Mouse (Mus musculus): ENCODE results near the gene Cga. TPM values are rescaled to one million over a fixed set of nuclear protein-coding genes. Genes with fewer than 3 reads are reported as not detected.

Gene Cga
- polyA plus RNA-seq (2016; fragmentation: Nextera tagmentation; extraction: Ambion mirVana): 0.56 and 1.1 TPM in 2 replicates

GRCm38 (mm10) chr4:34893479-34893878 lies at the start of gene Cga:
Gene Cga (plus strand): TSS chr4:34893779.
- no peaks in the 10 kb centered on the region for H3K9me3 ChIP-seq (replicated peaks)
- no peak within 1 kb of the TSS for H3K9ac ChIP-seq
- H3K36me3 ChIP-seq: no peaks in the 10 kb centered on the region
- ATAC-seq (ENCODE audit: low FRiP score): no peak
- H3K4me1 ChIP-seq: no peaks in the 10 kb centered on the region
- H3K4me2 ChIP-seq (replicated peaks): no peak within 1 kb of the TSS
- no peak within 1 kb of the TSS for H3K27ac ChIP-seq
- 76% methylated on average over 1 of the region's 1 CpGs for WGBS
- no peak within 1 kb of the TSS for H3K4me3 ChIP-seq
- H3K27me3 ChIP-seq: peaks cover 33% of the 10 kb centered on the region

GRCm38 (mm10) chr4:34843839-34844238 lies 49.7 kb upstream of the Cga start:
- Histone ChIP-seq H3K9me3 (replicated peaks) (no peaks in the 10 kb centered on the region), H3K9ac (no peak overlapping the region), H3K4me3 (no peak overlapping the region), H3K4me2 (replicated peaks) (no peak overlapping the region), H3K4me1 (peaks cover 6% of the 10 kb centered on the region; the same call in 1 of the 2 replicates), H3K27ac (no peak overlapping the region), H3K27me3 (no peaks in the 10 kb centered on the region), H3K36me3 (peaks cover 3% of the 10 kb centered on the region; the same call in 1 of the 2 replicates)
- WGBS: 96% methylated on average over 1 of the region's 1 CpGs
- no peak for ATAC-seq (ENCODE audit: low FRiP score)

GRCm38 (mm10) chr4:34847679-34848309 lies 45.8 kb upstream of the Cga start:
- no peak overlapping the region for H3K4me3 ChIP-seq
- H3K9me3 ChIP-seq (replicated peaks): no peaks in the 10 kb centered on the region
- H3K27ac ChIP-seq: no peak overlapping the region
- peaks cover 6% of the 10 kb centered on the region; the same call in 1 of the 2 replicates for H3K4me1 ChIP-seq
- WGBS: 94% methylated on average over 6 of the region's 6 CpGs
- no peak overlapping the region for H3K4me2 ChIP-seq (replicated peaks)
- peaks cover 16% of the 10 kb centered on the region for H3K36me3 ChIP-seq
- no peaks in the 10 kb centered on the region for H3K27me3 ChIP-seq
- ATAC-seq (ENCODE audit: low FRiP score): no peak
- no peak overlapping the region for H3K9ac ChIP-seq

- Histone ChIP-seq H3K27me3 (no peaks in the 10 kb centered on the region), H3K27ac (no peak overlapping the region), H3K9me3 (replicated peaks) (no peaks in the 10 kb centered on the region), H3K9ac (no peak overlapping the region), H3K4me3 (no peak overlapping the region), H3K36me3 (peaks cover 22% of the 10 kb centered on the region), H3K4me2 (replicated peaks) (no peak overlapping the region), H3K4me1 (no peaks in the 10 kb centered on the region)
- WGBS: 94% methylated on average over 2 of the region's 2 CpGs
- ATAC-seq (ENCODE audit: low FRiP score): no peak
Measured at GRCm38 (mm10) chr4:34850156-34850555, 43.4 kb upstream of the Cga start.

GRCm38 (mm10) chr4:34852051-34852450 lies 41.5 kb upstream of the Cga start:
- H3K9me3 ChIP-seq (replicated peaks): no peaks in the 10 kb centered on the region
- ATAC-seq (ENCODE audit: low FRiP score): no peak
- 96% methylated on average over 7 of the region's 7 CpGs for WGBS
- peaks cover 22% of the 10 kb centered on the region for H3K36me3 ChIP-seq
- no peak overlapping the region for H3K4me2 ChIP-seq (replicated peaks)
- 0 out of 2 replicates have a peak, but pooled peaks cover 3% of the 10 kb centered on the region for H3K4me1 ChIP-seq
- no peak overlapping the region for H3K9ac ChIP-seq
- H3K27me3 ChIP-seq: no peaks in the 10 kb centered on the region
- H3K27ac ChIP-seq: no peak overlapping the region
- no peak overlapping the region for H3K4me3 ChIP-seq

GRCm38 (mm10) chr4:34855966-34856365 lies 37.6 kb upstream of the Cga start:
- H3K4me3 ChIP-seq: no peak overlapping the region
- no peak overlapping the region for H3K27ac ChIP-seq
- no peaks in the 10 kb centered on the region for H3K9me3 ChIP-seq (replicated peaks)
- WGBS: 11% methylated on average over 1 of the region's 1 CpGs
- no peak for ATAC-seq (ENCODE audit: low FRiP score)
- peaks cover 17% of the 10 kb centered on the region for H3K36me3 ChIP-seq
- no peak overlapping the region for H3K9ac ChIP-seq
- H3K27me3 ChIP-seq: no peaks in the 10 kb centered on the region
- 0 out of 2 replicates have a peak, but pooled peaks cover 3% of the 10 kb centered on the region for H3K4me1 ChIP-seq
- H3K4me2 ChIP-seq (replicated peaks): no peak overlapping the region

- no peak for ATAC-seq (ENCODE audit: low FRiP score)
- no peak overlapping the region for H3K4me3 ChIP-seq
- no peaks in the 10 kb centered on the region for H3K27me3 ChIP-seq
- no peak overlapping the region for H3K27ac ChIP-seq
- peaks cover 3% of the 10 kb centered on the region; the same call in 1 of the 2 replicates for H3K36me3 ChIP-seq
- H3K9me3 ChIP-seq (replicated peaks): no peaks in the 10 kb centered on the region
- WGBS: 92% methylated on average over 3 of the region's 3 CpGs
- 0 out of 2 replicates have a peak, but pooled peaks cover 3% of the 10 kb centered on the region for H3K4me1 ChIP-seq
- H3K4me2 ChIP-seq (replicated peaks): no peak overlapping the region
- H3K9ac ChIP-seq: no peak overlapping the region
Measured at GRCm38 (mm10) chr4:34858903-34859302, 34.7 kb upstream of the Cga start.

GRCm38 (mm10) chr4:34859416-34859815 lies 34.2 kb upstream of the Cga start:
- Histone ChIP-seq H3K9ac (no peak overlapping the region), H3K27ac (no peak overlapping the region), H3K9me3 (replicated peaks) (no peaks in the 10 kb centered on the region), H3K27me3 (no peaks in the 10 kb centered on the region), H3K4me2 (replicated peaks) (no peak overlapping the region), H3K4me3 (no peak overlapping the region), H3K36me3 (no peaks in the 10 kb centered on the region), H3K4me1 (0 out of 2 replicates have a peak, but pooled peaks cover 3% of the 10 kb centered on the region)
- 95% methylated on average over 3 of the region's 3 CpGs for WGBS
- no peak for ATAC-seq (ENCODE audit: low FRiP score)

- WGBS: 92% methylated on average over 3 of the region's 3 CpGs
- Histone ChIP-seq H3K4me3 (no peak overlapping the region), H3K4me2 (replicated peaks) (no peak overlapping the region), H3K9me3 (replicated peaks) (no peaks in the 10 kb centered on the region), H3K9ac (no peak overlapping the region), H3K36me3 (no peaks in the 10 kb centered on the region), H3K27me3 (no peaks in the 10 kb centered on the region), H3K27ac (no peak overlapping the region), H3K4me1 (no peaks in the 10 kb centered on the region)
- ATAC-seq (ENCODE audit: low FRiP score): no peak
Measured at GRCm38 (mm10) chr4:34861438-34861837, 32.1 kb upstream of the Cga start.

GRCm38 (mm10) chr4:34869813-34870212 lies 23.8 kb upstream of the Cga start:
- WGBS: 89% methylated on average over 3 of the region's 3 CpGs
- no peak for ATAC-seq (ENCODE audit: low FRiP score)
- H3K4me3 ChIP-seq: no peak overlapping the region
- no peak overlapping the region for H3K9ac ChIP-seq
- no peaks in the 10 kb centered on the region for H3K9me3 ChIP-seq (replicated peaks)
- 0 out of 2 replicates have a peak, but pooled peaks cover 6% of the 10 kb centered on the region for H3K4me1 ChIP-seq
- no peak overlapping the region for H3K27ac ChIP-seq
- H3K4me2 ChIP-seq (replicated peaks): no peak overlapping the region
- H3K36me3 ChIP-seq: no peaks in the 10 kb centered on the region
- no peaks in the 10 kb centered on the region for H3K27me3 ChIP-seq

GRCm38 (mm10) chr4:34872896-34873495 lies 20.6 kb upstream of the Cga start:
- H3K4me1 ChIP-seq: 0 out of 2 replicates have a peak, but pooled peaks cover 6% of the 10 kb centered on the region
- no peaks in the 10 kb centered on the region for H3K27me3 ChIP-seq
- H3K4me3 ChIP-seq: no peak overlapping the region
- no peak overlapping the region for H3K27ac ChIP-seq
- WGBS: 95% methylated on average over 4 of the region's 4 CpGs
- H3K4me2 ChIP-seq (replicated peaks): no peak overlapping the region
- H3K9me3 ChIP-seq (replicated peaks): no peaks in the 10 kb centered on the region
- peaks cover 12% of the 10 kb centered on the region for H3K36me3 ChIP-seq
- H3K9ac ChIP-seq: no peak overlapping the region
- ATAC-seq (ENCODE audit: low FRiP score): no peak

GRCm38 (mm10) chr4:34874234-34874633 lies 19.3 kb upstream of the Cga start:
- Histone ChIP-seq H3K27ac (no peak overlapping the region), H3K27me3 (no peaks in the 10 kb centered on the region), H3K4me1 (0 out of 2 replicates have a peak, but pooled peaks cover 6% of the 10 kb centered on the region), H3K9ac (no peak overlapping the region), H3K36me3 (peaks cover 18% of the 10 kb centered on the region), H3K9me3 (replicated peaks) (no peaks in the 10 kb centered on the region), H3K4me2 (replicated peaks) (no peak overlapping the region), H3K4me3 (no peak overlapping the region)
- 84% methylated on average over 1 of the region's 1 CpGs for WGBS
- no peak for ATAC-seq (ENCODE audit: low FRiP score)
